Comparison of ENCODE assay signal across 10 mouse cellular contexts in genomic region chr15:9463521-9464027, GRCm38 (mm10). TPM values are rescaled to one million over a fixed set of nuclear protein-coding genes. Genes with fewer than 3 reads are reported as not detected.
DNase-seq lines count a peak whose midpoint lies in the region; ATAC-seq and TF ChIP-seq lines count a peak whose summit lies in the region.
"Had no signal": no experiment of that assay in that cellular context is flagged by ENCODE, and none has a peak within 500 bp of the region (broad histone marks: within the 10 kb centered on the region; RNA-seq: fewer than 3 reads in every experiment).

No protein-coding gene starts in this region.

- DNase-seq in lung, postnatal 0 days (ENCODE audit: low spot score): peak; percentile 10
- DNase-seq in lung, postnatal 10 days: no peak
- peak; percentile 6 for DNase-seq in brain, adult 2 months (ENCODE audit: low read depth, low spot score)
- DNase-seq in liver, embryonic 14.5 days (ENCODE audit: low read depth in 3 of 3, low spot score in 3 of 3): peak; percentile 49 to 71 (median 54)
- DNase-seq in thymus, postnatal 10 days (ENCODE audit: low spot score in 2 of 2): peak; percentile 4 to 6
- no peak for DNase-seq in hindbrain, postnatal 0 days (ENCODE audit: low spot score)
- no peak for DNase-seq in urinary bladder, postnatal 14 days (ENCODE audit: low spot score)
- DNase-seq: kidney, adult 9 months had no signal

- no peaks in the 10 kb centered on the region for H3K27me3 ChIP-seq in lung, postnatal 0 days (replicated peaks; ENCODE audit: insufficient read depth, low read length)
- H3K27me3 ChIP-seq in liver, embryonic 14.5 days (ENCODE audit: control insufficient read depth, insufficient read depth, low read length): no peaks in the 10 kb centered on the region
- no peaks in the 10 kb centered on the region for H3K27me3 ChIP-seq in hindbrain, postnatal 0 days (ENCODE audit: insufficient read depth, low read length)

- TF ChIP-seq CTCF in lung, postnatal 0 days (IDR thresholded peaks at IDR 0.05): no peak
- no peak for TF ChIP-seq CTCF in liver, embryonic 14.5 days (IDR thresholded peaks at IDR 0.05; ENCODE audit: low read depth)
- TF ChIP-seq CTCF in hindbrain, postnatal 0 days (IDR thresholded peaks at IDR 0.05; ENCODE audit: low read depth): no peak

- H3K4me2 ChIP-seq in lung, postnatal 0 days (replicated peaks; ENCODE audit: low read depth, low read length): no peak overlapping the region
- H3K4me2 ChIP-seq in liver, embryonic 14.5 days (ENCODE audit: low read depth): peak overlapping the region; percentile 51
- H3K4me2 ChIP-seq in hindbrain, postnatal 0 days (ENCODE audit: low read depth, low read length): no peak overlapping the region

- no peaks in the 10 kb centered on the region for H3K4me1 ChIP-seq in lung, postnatal 0 days (ENCODE audit: insufficient read depth, low read depth, low read length)
- peaks cover 18 to 24% of the 10 kb centered on the region in 2 experiments for H3K4me1 ChIP-seq in liver, embryonic 14.5 days (replicated peaks; ENCODE audit: control insufficient read depth in 2 of 2, insufficient read depth in 2 of 2, low read length in 1 of 2)
- no peaks in the 10 kb centered on the region for H3K4me1 ChIP-seq in hindbrain, postnatal 0 days (ENCODE audit: insufficient read depth, low read length)

- TF ChIP-seq EP300 in lung, postnatal 0 days (IDR thresholded peaks at IDR 0.05): no peak
- no peak for TF ChIP-seq EP300 in liver, embryonic 14.5 days (IDR thresholded peaks at IDR 0.05; ENCODE audit: low read depth)

- H3K4me3 ChIP-seq in lung, postnatal 0 days (ENCODE audit: low read depth, low read length): no peak overlapping the region
- H3K4me3 ChIP-seq in liver, embryonic 14.5 days (ENCODE audit: insufficient read depth in 1 of 2, low read depth in 2 of 2, low read length in 2 of 2): peak overlapping the region; percentile 6 to 23; a peak in 3 of 4 replicates
- H3K4me3 ChIP-seq in hindbrain, postnatal 0 days (ENCODE audit: low read length): no peak overlapping the region

- H3K9me3 ChIP-seq in lung, postnatal 0 days (ENCODE audit: low read length): no peaks in the 10 kb centered on the region
- H3K9me3 ChIP-seq in liver, embryonic 14.5 days (ENCODE audit: control insufficient read depth, low read length): no peaks in the 10 kb centered on the region
- H3K9me3 ChIP-seq in hindbrain, postnatal 0 days (ENCODE audit: low read length): no peaks in the 10 kb centered on the region

- ATAC-seq in lung, postnatal 0 days: no peak
- ATAC-seq in liver, embryonic 14.5 days (ENCODE audit: insufficient read depth): peak; percentile 92
- no peak for ATAC-seq in hindbrain, postnatal 0 days
- ATAC-seq in frontal cortex, adult (ENCODE audit: low TSS enrichment): no peak

- 40% methylated on average over 7 of the region's 7 CpGs for WGBS in lung, postnatal 0 days
- WGBS in liver, embryonic 14.5 days (ENCODE audit: insufficient replicate concordance): 10% methylated on average over 7 of the region's 7 CpGs
- WGBS in hindbrain, postnatal 0 days: 67% methylated on average over 7 of the region's 7 CpGs

- H3K27ac ChIP-seq in lung, postnatal 0 days (ENCODE audit: low read length): no peak overlapping the region
- H3K27ac ChIP-seq in liver, embryonic 14.5 days: peak overlapping the region; percentile 63
- no peak overlapping the region for H3K27ac ChIP-seq in hindbrain, postnatal 0 days

- H3K9ac ChIP-seq in lung, postnatal 0 days (replicated peaks; ENCODE audit: low read depth): no peak overlapping the region
- H3K9ac ChIP-seq in liver, embryonic 14.5 days (replicated peaks): peak overlapping the region; percentile 28
- H3K9ac ChIP-seq in hindbrain, postnatal 0 days (replicated peaks; ENCODE audit: low read length): no peak overlapping the region

- no peaks in the 10 kb centered on the region for H3K36me3 ChIP-seq in lung, postnatal 0 days (ENCODE audit: insufficient read depth, low read length)
- H3K36me3 ChIP-seq in liver, embryonic 14.5 days (replicated peaks; ENCODE audit: control insufficient read depth, insufficient read depth, low read depth): no peaks in the 10 kb centered on the region
- H3K36me3 ChIP-seq in hindbrain, postnatal 0 days (ENCODE audit: insufficient read depth, low read length): no peaks in the 10 kb centered on the region

RNA-seq across cellular contexts. Expression of gene Capsl, which starts 27.7 kb away (rescaled TPM):
- polyA plus RNA-seq in lung, postnatal 0 days (2015; fragmentation: Nextera tagmentation; extraction: Ambion mirVana): 22.1 and 24.2 TPM in 2 replicates
- 0.22 and 0.29 TPM in 2 replicates for polyA plus RNA-seq in liver, embryonic 14.5 days (2012; rRNA removed)
- polyA plus RNA-seq in liver, embryonic 14.5 days (2014; fragmentation: Nextera tagmentation; extraction: Ambion mirVana): 1.2 TPM in 2 replicates
- total RNA-seq in hindbrain, postnatal 0 days (2014; rRNA removed): 3.8 and 4.8 TPM in 2 replicates
- polyA plus RNA-seq in hindbrain, postnatal 0 days (2015; fragmentation: Nextera tagmentation; extraction: Ambion mirVana): 8.3 and 9.2 TPM in 2 replicates
- polyA plus RNA-seq: liver, adult 2 months had no signal

Comparison
In these comparisons a context has a peak if more than half of its experiments do, and no peak if none do; other contexts are left out.
1. DNase-seq: peak in lung, postnatal 0 days (single experiment), brain, adult 2 months (single experiment), liver, embryonic 14.5 days (3 of 3) and thymus, postnatal 10 days (2 of 2); none in lung, postnatal 10 days (single experiment), hindbrain, postnatal 0 days (single experiment) and urinary bladder, postnatal 14 days (single experiment).
2. H3K4me3 ChIP-seq: peak in liver, embryonic 14.5 days (2 of 2); none in lung, postnatal 0 days (single experiment) and hindbrain, postnatal 0 days (single experiment).